Mouse (Mus musculus) hindbrain, embryonic 14.5 days (tissue): Measurements from ENCODE around the gene Nlrp6. TPM values are rescaled to one million over a fixed set of nuclear protein-coding genes. Genes with fewer than 3 reads are reported as not detected.
"Not testable (repeated sequence)": the region's sequence is repeated elsewhere in the genome, so short reads cannot be mapped to it uniquely, and the experiment has no call there.

Source experiments
- ATAC-seq: fragments of 200-750 bp; cut with Nextera tagmentation; 2 replicates; pipeline ENCODE4 v1.8.0; 2017; ENCODE audit warnings: moderate number of reproducible peaks, mild to moderate bottlenecking, moderate TSS enrichment, moderate library complexity; ENCODE audit not compliant: low FRiP score
- DNase-seq: peaks from one replicate; pipeline ENCODE4 v3.0.0-alpha.2; 2015; ENCODE audit warnings: low spot score
- H3K27ac ChIP-seq: fragments of 300-500 bp; sonication (generic); 2 replicates; pipeline ENCODE4 v1.5.1; 2014; ENCODE audit warnings: mild to moderate bottlenecking, moderate library complexity
- H3K27me3 ChIP-seq: fragments of 300-500 bp; sonication (generic); 2 replicates; pipeline ENCODE4 v1.6.1; 2014; ENCODE audit warnings: mild to moderate bottlenecking, low read length, mixed read lengths; ENCODE audit not compliant: control insufficient read depth, insufficient read depth
- H3K36me3 ChIP-seq: fragments of 300-500 bp; sonication (generic); replicated peaks from 2 replicates; pipeline ENCODE4 v1.6.1; 2014; ENCODE audit not compliant: control insufficient read depth, insufficient read depth
- H3K4me1 ChIP-seq: fragments of 300-500 bp; sonication (generic); replicated peaks from 2 replicates; pipeline ENCODE4 v1.6.1; 2014; ENCODE audit warnings: antibody characterized with exemption, low read length, mixed read lengths; ENCODE audit not compliant: control insufficient read depth, insufficient read depth
- H3K4me2 ChIP-seq: fragments of 300-500 bp; sonication (generic); replicated peaks from 2 replicates; pipeline ENCODE4 v1.6.1; 2014; ENCODE audit warnings: mild to moderate bottlenecking, moderate library complexity
- H3K4me3 ChIP-seq: fragments of 300-500 bp; sonication (generic); replicated peaks from 2 replicates; pipeline ENCODE4 v1.5.1; 2014; ENCODE audit warnings: mild to moderate bottlenecking, low read length
- H3K9ac ChIP-seq: fragments of 300-500 bp; sonication (generic); 2 replicates; pipeline ENCODE4 v1.6.1; 2014
- H3K9me3 ChIP-seq: fragments of 300-500 bp; sonication (generic); 2 replicates; pipeline ENCODE4 v1.6.1; 2016; ENCODE audit warnings: low read length; ENCODE audit not compliant: control insufficient read depth
- WGBS: fragments of 180-500 bp; shearing (Covaris S2); extraction: QIAGEN DNeasy Blood & Tissue Kit; methylation state at CpG from one replicate; pipeline ENCODE4 v1.1.7; 2014; 5-methylcytosine and 5-hydroxymethylcytosine counted together
- polyA plus RNA-seq: library from polyadenylated mRNA; unstranded; fragments of >200 nt; fragmentation: Nextera tagmentation; extraction: Ambion mirVana; gene quantifications from 2 replicates; pipeline ENCODE4 v1.2.1, GENCODE M21; 2014

Gene Nlrp6
- polyA plus RNA-seq, result 0.60 and 1.4 TPM in 2 replicates

GRCm38 (mm10) chr7:140920418-140921029 is at the start of gene Nlrp6:
Nlrp6 (plus strand) TSS chr7:140920902.
- no peak for ATAC-seq
- no peak within 1 kb of the TSS for H3K4me3 ChIP-seq

GRCm38 (mm10) chr7:140874224-140874623 is 46.5 kb upstream of the Nlrp6 start:
- 91% methylated on average over 4 of the region's 4 CpGs for WGBS
- no peak for ATAC-seq
- no peaks in the 10 kb centered on the region for H3K9me3 ChIP-seq
- peaks cover 35% of the 10 kb centered on the region for H3K36me3 ChIP-seq
- H3K27ac ChIP-seq, result no peak overlapping the region
- no peak overlapping the region for H3K4me3 ChIP-seq
- no peak overlapping the region for H3K9ac ChIP-seq
- no peak overlapping the region for H3K4me2 ChIP-seq
- no peak for DNase-seq
- H3K4me1 ChIP-seq, result no peaks in the 10 kb centered on the region
- H3K27me3 ChIP-seq, result no peaks in the 10 kb centered on the region

More at GRCm38 (mm10) chr7:140920418-140921029, at the start of gene Nlrp6:
- Histone ChIP-seq H3K9ac (no peak within 1 kb of the TSS), H3K27me3 (peaks cover 66% of the 10 kb centered on the region), H3K4me2 (no peak within 1 kb of the TSS), H3K4me1 (peaks cover 11% of the 10 kb centered on the region; the same call in 1 of the 2 replicates), H3K36me3 (no peaks in the 10 kb centered on the region), H3K27ac (no peak within 1 kb of the TSS), H3K9me3 (no peaks in the 10 kb centered on the region)
- WGBS, result 80% methylated on average over 8 of the region's 8 CpGs
- DNase-seq, result no peak

- Histone ChIP-seq H3K27me3 (no peaks in the 10 kb centered on the region), H3K27ac (no peak overlapping the region), H3K4me2 (no peak overlapping the region), H3K4me3 (no peak overlapping the region), H3K9me3 (no peaks in the 10 kb centered on the region), H3K36me3 (peaks cover 30% of the 10 kb centered on the region), H3K4me1 (peaks cover 8% of the 10 kb centered on the region), H3K9ac (no peak overlapping the region)
- DNase-seq (no peak), ATAC-seq (no peak)
- 84% methylated on average over 6 of the region's 6 CpGs for WGBS
Observed at GRCm38 (mm10) chr7:140877364-140877763, 43.3 kb upstream of the Nlrp6 start.

- no peaks in the 10 kb centered on the region for H3K27me3 ChIP-seq
- DNase-seq, result no peak
- H3K27ac ChIP-seq, result no peak overlapping the region
Observed at GRCm38 (mm10) chr7:140879355-140879754, 41.3 kb upstream of the Nlrp6 start.

GRCm38 (mm10) chr7:140880419-140880818 is 40.3 kb upstream of the Nlrp6 start:
- no peaks in the 10 kb centered on the region for H3K27me3 ChIP-seq
- no peaks in the 10 kb centered on the region for H3K9me3 ChIP-seq
- 88% methylated on average over 3 of the region's 3 CpGs for WGBS
- H3K4me2 ChIP-seq, result peak overlapping the region; percentile 76; the same call in 1 of the 2 replicates
- no peak overlapping the region for H3K27ac ChIP-seq
- DNase-seq (no peak), ATAC-seq (no peak)
- peak overlapping the region; percentile 91; the same call in 1 of the 2 replicates for H3K4me3 ChIP-seq
- peaks cover 12% of the 10 kb centered on the region for H3K4me1 ChIP-seq
- H3K36me3 ChIP-seq, result peaks cover 20% of the 10 kb centered on the region
- peak overlapping the region; percentile 20; the same call in 1 of the 2 replicates for H3K9ac ChIP-seq

More at GRCm38 (mm10) chr7:140879355-140879754, 41.3 kb upstream of the Nlrp6 start:
- Histone ChIP-seq H3K4me2 (no peak overlapping the region), H3K4me1 (peaks cover 12% of the 10 kb centered on the region), H3K9ac (no peak overlapping the region), H3K4me3 (no peak overlapping the region), H3K36me3 (peaks cover 21% of the 10 kb centered on the region), H3K9me3 (no peaks in the 10 kb centered on the region)
- ATAC-seq, result no peak
- WGBS, result 96% methylated on average over 7 of the region's 7 CpGs

GRCm38 (mm10) chr7:140880865-140881515 is 39.7 kb upstream of the Nlrp6 start:
- Histone ChIP-seq H3K9me3 (no peaks in the 10 kb centered on the region), H3K4me1 (peaks cover 12% of the 10 kb centered on the region), H3K27me3 (no peaks in the 10 kb centered on the region), H3K4me3 (peak overlapping the region; percentile 91), H3K9ac (peak overlapping the region; percentile 95), H3K4me2 (peak overlapping the region; percentile 76), H3K36me3 (peaks cover 20% of the 10 kb centered on the region), H3K27ac (peak overlapping the region; percentile 90)
- no peak for ATAC-seq
- 27% methylated on average over 8 of the region's 8 CpGs for WGBS
- no peak for DNase-seq

GRCm38 (mm10) chr7:140881696-140882468 is 38.8 kb upstream of the Nlrp6 start, which contains the start of the genes Psmd13 and Sirt3:
Psmd13 (plus strand) TSS chr7:140881968.
Sirt3 (minus strand) TSS chr7:140882309.
- no peaks in the 10 kb centered on the region for H3K9me3 ChIP-seq
- peaks cover 20% of the 10 kb centered on the region for H3K36me3 ChIP-seq
- peak within 1 kb of the TSS; percentile 76 for H3K4me2 ChIP-seq
- no peaks in the 10 kb centered on the region for H3K27me3 ChIP-seq
- peak within 1 kb of the TSS; percentile 91 for H3K4me3 ChIP-seq
- H3K9ac ChIP-seq, result peak within 1 kb of the TSS; percentile 95
- WGBS, result under 1% methylated on average over 59 of the region's 59 CpGs
- DNase-seq (peak; percentile 95), ATAC-seq (peak; percentile 95)
- H3K27ac ChIP-seq, result peak within 1 kb of the TSS; percentile 90
- peaks cover 12% of the 10 kb centered on the region for H3K4me1 ChIP-seq

GRCm38 (mm10) chr7:140882469-140882803 is 38.3 kb upstream of the Nlrp6 start:
- peak; percentile 61; the same call in 1 of the 2 replicates for ATAC-seq
- Histone ChIP-seq H3K4me1 (peaks cover 12% of the 10 kb centered on the region), H3K36me3 (peaks cover 25% of the 10 kb centered on the region), H3K4me2 (peak overlapping the region; percentile 76), H3K9me3 (no peaks in the 10 kb centered on the region), H3K27me3 (no peaks in the 10 kb centered on the region), H3K27ac (peak overlapping the region; percentile 90), H3K9ac (peak overlapping the region; percentile 95), H3K4me3 (peak overlapping the region; percentile 91)
- DNase-seq, result no peak
- under 1% methylated on average over 12 of the region's 12 CpGs for WGBS

GRCm38 (mm10) chr7:140890636-140891035 is 30.1 kb upstream of the Nlrp6 start:
- WGBS, result 97% methylated on average over 16 of the region's 16 CpGs
- not testable (repeated sequence) for H3K4me1 ChIP-seq, H3K9ac ChIP-seq, DNase-seq, H3K4me2 ChIP-seq, ATAC-seq, H3K27me3 ChIP-seq, H3K4me3 ChIP-seq, H3K9me3 ChIP-seq, H3K27ac ChIP-seq
- peaks cover 86% of the 10 kb centered on the region for H3K36me3 ChIP-seq
